Mouse (Mus musculus) layer of hippocampus, adult 6 months (tissue): Measurements from ENCODE around the gene Rprm. TPM values are rescaled to one million over a fixed set of nuclear protein-coding genes. Genes with fewer than 3 reads are reported as not detected.

ENCODE experiments used
- long read RNA-seq, 2 experiments: library from polyadenylated mRNA; unstranded; transcript quantifications; one replicate each; pipeline ENCODE4 v2.0.0; 2019 to 2020
- polyA plus RNA-seq: library from polyadenylated mRNA; unstranded; fragments of <200 nt; fragmentation: Nextera tagmentation; gene quantifications from 2 replicates; pipeline ENCODE4 v1.2.3, GENCODE M21; 2021

Rprm gene
- 21.3 and 24.5 TPM in 2 replicates for polyA plus RNA-seq
- long read RNA-seq, experiment 1, transcript Rprm-201 (1 exons, 1,460 nt), result major isoform, 36 of 36 reads
- long read RNA-seq, experiment 1, partial matches to known transcripts, result 0 of 36 reads
- long read RNA-seq, experiment 1, other reads (novel, unspliced or antisense), result 0 of 36 reads
- long read RNA-seq, experiment 2, transcript Rprm-201 (1 exons, 1,460 nt), result major isoform, 95 of 95 reads
- long read RNA-seq, experiment 2, partial matches to known transcripts, result 0 of 95 reads
- long read RNA-seq, experiment 2, other reads (novel, unspliced or antisense), result 0 of 95 reads

DNA sequence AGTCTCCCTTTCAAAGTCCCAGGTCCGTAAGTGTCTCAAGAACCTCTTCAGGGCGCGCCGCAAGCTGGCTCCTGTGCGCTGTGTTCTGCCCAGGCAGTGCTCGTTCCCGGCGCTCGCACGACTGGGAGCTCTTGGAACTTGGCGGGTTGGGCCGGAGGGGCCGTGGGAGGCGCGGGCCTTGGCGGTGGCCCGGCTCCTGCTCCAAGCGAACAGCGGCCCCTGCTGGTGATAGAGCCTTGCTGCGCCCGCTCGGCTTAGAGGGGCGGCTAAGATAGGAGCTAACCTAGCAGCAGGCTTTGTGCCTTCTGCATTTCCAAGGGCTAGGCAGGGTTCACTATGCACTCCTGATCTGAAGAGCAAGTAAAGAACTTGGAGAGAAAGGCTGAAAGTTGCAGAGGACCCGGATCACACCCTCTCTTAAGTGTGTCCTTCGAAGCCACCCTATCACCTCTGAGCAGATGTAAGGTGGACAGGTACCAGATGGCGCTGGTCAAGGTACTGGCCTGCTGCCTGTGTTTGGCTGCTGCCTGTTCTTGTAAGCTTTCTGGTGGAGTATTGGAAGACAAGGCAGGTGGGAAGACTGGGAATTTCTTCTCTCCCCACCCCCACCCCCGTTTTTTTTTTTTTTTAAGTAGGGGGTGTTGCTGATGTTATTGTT, at the start of gene Rprm:
TSS of gene Rprm (minus strand) at position 123 of the 658 bp plus-strand sequence.

